Mouse (Mus musculus) lung, embryonic 14.5 days (tissue): Measurements from ENCODE around the gene Grasp. TPM values are rescaled to one million over a fixed set of nuclear protein-coding genes. Genes with fewer than 3 reads are reported as not detected.

Source experiments
- ATAC-seq: fragments of 200-750 bp; cut with Nextera tagmentation; 2 replicates; pipeline ENCODE4 v1.8.0; 2017; ENCODE audit warnings: mild to moderate bottlenecking, moderate TSS enrichment, moderate library complexity; ENCODE audit not compliant: insufficient read depth
- DNase-seq: peaks from one replicate; pipeline ENCODE4 v3.0.0-alpha.2; 2015
- H3K27ac ChIP-seq: fragments of 300-500 bp; sonication (generic); 2 replicates; pipeline ENCODE4 v1.5.1; 2014; ENCODE audit warnings: low read depth, mild to moderate bottlenecking, moderate library complexity
- H3K27me3 ChIP-seq: fragments of 300-500 bp; sonication (generic); 2 replicates; pipeline ENCODE4 v1.6.1; 2014; ENCODE audit warnings: low read length, control low read depth; ENCODE audit not compliant: insufficient read depth
- H3K36me3 ChIP-seq: fragments of 300-500 bp; sonication (generic); 2 replicates; pipeline ENCODE4 v1.6.1; 2014; ENCODE audit warnings: control low read depth; ENCODE audit not compliant: insufficient read depth
- H3K4me1 ChIP-seq: fragments of 300-500 bp; sonication (generic); 2 replicates; pipeline ENCODE4 v1.6.1; 2014; ENCODE audit warnings: antibody characterized with exemption, control low read depth; ENCODE audit not compliant: insufficient read depth
- H3K4me2 ChIP-seq: fragments of 300-500 bp; sonication (generic); 2 replicates; pipeline ENCODE4 v1.6.1; 2014; ENCODE audit warnings: mild to moderate bottlenecking
- H3K4me3 ChIP-seq: fragments of 300-500 bp; sonication (generic); 2 replicates; pipeline ENCODE4 v1.5.1; 2014; ENCODE audit warnings: low read depth, low read length
- H3K9ac ChIP-seq: fragments of 300-500 bp; sonication (generic); 2 replicates; pipeline ENCODE4 v1.6.1; 2014
- H3K9me3 ChIP-seq: fragments of 300-500 bp; sonication (generic); 2 replicates; pipeline ENCODE4 v1.6.1; 2016; ENCODE audit warnings: low read depth, low read length, control low read depth
- CTCF ChIP-seq: IDR thresholded peaks from 2 replicates; pipeline ENCODE4 v1.5.1; 2016; ENCODE audit warnings: antibody characterized with exemption, low read depth
- WGBS: fragments of 180-500 bp; shearing (Covaris S2); extraction: QIAGEN DNeasy Blood & Tissue Kit; methylation state at CpG from one replicate; pipeline ENCODE4 v1.1.7; 2014; 5-methylcytosine and 5-hydroxymethylcytosine counted together
- polyA plus RNA-seq: library from polyadenylated mRNA; unstranded; fragments of >200 nt; fragmentation: Nextera tagmentation; extraction: Ambion mirVana; gene quantifications from 2 replicates; pipeline ENCODE4 v1.2.1, GENCODE M21; 2014

Grasp gene
- polyA plus RNA-seq, 1 experiment from 2014 or later: 10.4 TPM

DNA sequence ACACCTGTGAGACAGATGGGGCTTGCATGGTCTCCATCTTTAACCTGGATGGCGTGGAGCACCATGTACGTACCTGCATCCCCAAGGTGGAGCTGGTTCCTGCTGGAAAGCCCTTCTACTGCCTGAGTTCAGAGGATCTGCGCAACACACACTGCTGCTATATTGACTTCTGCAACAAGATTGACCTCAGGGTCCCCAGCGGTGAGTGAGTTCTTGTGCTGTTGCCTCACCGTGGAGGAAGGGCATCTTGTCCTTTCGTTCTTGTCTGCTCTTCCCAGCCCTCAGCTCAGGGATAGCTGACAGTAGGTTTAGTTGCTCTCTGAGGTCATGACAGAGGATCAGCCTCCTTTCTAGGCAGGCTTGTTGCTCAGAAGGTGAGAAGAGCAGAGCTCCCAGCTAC lies 30.0 kb upstream of the Grasp start:
- ATAC-seq: no peak
- H3K36me3 ChIP-seq: peaks cover 29% of the 10 kb centered on the region

GRCm38 (mm10) chr15:101194951-101195823 lies 28.8 kb upstream of the Grasp start:
- DNase-seq (peak; percentile 52), ATAC-seq (0 out of 2 replicates have a peak, but pooled peaks have one; percentile 39)
- 71% methylated on average over 16 of the region's 16 CpGs for WGBS
- no peak for TF ChIP-seq CTCF
- 0 out of 2 replicates have a peak, but pooled peaks cover 2% of the 10 kb centered on the region for H3K4me1 ChIP-seq
- H3K4me3 ChIP-seq: no peak overlapping the region
- no peaks in the 10 kb centered on the region for H3K27me3 ChIP-seq
- no peaks in the 10 kb centered on the region for H3K9me3 ChIP-seq
- no peak overlapping the region for H3K9ac ChIP-seq
- H3K36me3 ChIP-seq: peaks cover 39% of the 10 kb centered on the region
- peak overlapping the region; percentile 32; the same call in 1 of the 2 replicates for H3K27ac ChIP-seq
- no peak overlapping the region for H3K4me2 ChIP-seq

More for the DNA sequence above, 30.0 kb upstream of the Grasp start:
- no peak for DNase-seq
- no peak overlapping the region for H3K9ac ChIP-seq
- TF ChIP-seq CTCF: no peak
- no peak overlapping the region for H3K4me2 ChIP-seq
- no peak overlapping the region for H3K27ac ChIP-seq
- WGBS: 78% methylated on average over 6 of the region's 6 CpGs
- H3K9me3 ChIP-seq: no peaks in the 10 kb centered on the region
- H3K4me1 ChIP-seq: 0 out of 2 replicates have a peak, but pooled peaks cover 2% of the 10 kb centered on the region
- H3K27me3 ChIP-seq: no peaks in the 10 kb centered on the region
- H3K4me3 ChIP-seq: no peak overlapping the region

DNA sequence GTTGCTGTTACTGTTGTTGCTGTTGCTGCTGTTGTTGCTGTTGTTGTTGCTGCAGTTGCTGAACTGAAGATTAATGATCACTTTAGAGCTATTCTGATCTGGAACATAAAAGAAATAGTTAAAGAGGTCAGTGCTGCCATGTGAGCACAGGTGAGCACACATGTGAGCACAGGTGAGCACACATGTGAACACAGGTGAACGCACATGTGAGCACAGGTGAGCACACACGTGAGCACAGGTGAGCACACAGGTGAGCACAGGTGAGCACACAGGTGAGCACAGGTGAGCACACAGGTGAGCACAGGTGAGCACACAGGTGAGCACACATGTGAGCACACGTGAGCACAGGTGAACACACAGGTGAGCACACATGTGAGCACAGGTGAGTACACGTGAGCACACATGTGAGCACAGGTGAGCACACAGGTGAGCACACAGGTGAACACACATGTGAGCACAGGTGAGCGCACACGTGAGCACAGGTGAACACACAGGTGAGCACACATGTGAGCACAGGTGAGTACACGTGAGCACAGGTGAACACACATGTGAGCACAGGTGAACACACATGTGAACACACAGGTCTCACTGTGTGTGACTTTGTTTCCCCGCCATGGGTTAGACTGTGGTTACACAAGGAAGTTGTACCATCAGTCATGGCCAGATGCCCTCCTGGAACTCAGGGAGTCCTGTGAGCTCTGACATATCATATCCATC lies 27.8 kb upstream of the Grasp start:
- no peak overlapping the region for H3K27ac ChIP-seq
- H3K4me3 ChIP-seq: no peak overlapping the region
- peaks cover 49% of the 10 kb centered on the region for H3K36me3 ChIP-seq
- H3K9ac ChIP-seq: no peak overlapping the region
- ATAC-seq: no peak
- 0 out of 2 replicates have a peak, but pooled peaks cover 2% of the 10 kb centered on the region for H3K4me1 ChIP-seq
- WGBS: 88% methylated on average over 8 of the region's 8 CpGs
- no peak for TF ChIP-seq CTCF
- DNase-seq: peak; percentile 69
- H3K9me3 ChIP-seq: no peaks in the 10 kb centered on the region
- no peak overlapping the region for H3K4me2 ChIP-seq
- H3K27me3 ChIP-seq: no peaks in the 10 kb centered on the region

- no peak overlapping the region for H3K4me3 ChIP-seq
- H3K4me2 ChIP-seq: no peak overlapping the region
- H3K27ac ChIP-seq: no peak overlapping the region
- H3K9me3 ChIP-seq: no peaks in the 10 kb centered on the region
- ATAC-seq: no peak
- H3K9ac ChIP-seq: no peak overlapping the region
- DNase-seq: no peak
- H3K36me3 ChIP-seq: peaks cover 55% of the 10 kb centered on the region
- 0 out of 2 replicates have a peak, but pooled peaks cover 2% of the 10 kb centered on the region for H3K4me1 ChIP-seq
- no peaks in the 10 kb centered on the region for H3K27me3 ChIP-seq
- no peak for TF ChIP-seq CTCF
These were observed 27.0 kb upstream of the Grasp start for GRCm38 (mm10) chr15:101196961-101197360.

GRCm38 (mm10) chr15:101197497-101198179 lies 26.4 kb upstream of the Grasp start:
- TF ChIP-seq CTCF: no peak
- no peak overlapping the region for H3K9ac ChIP-seq
- WGBS: 77% methylated on average over 15 of the region's 15 CpGs
- no peak overlapping the region for H3K4me2 ChIP-seq
- ATAC-seq (peak; percentile 18; the same call in 1 of the 2 replicates), DNase-seq (no peak)
- peaks cover 62% of the 10 kb centered on the region for H3K36me3 ChIP-seq
- H3K27me3 ChIP-seq: no peaks in the 10 kb centered on the region
- H3K9me3 ChIP-seq: no peaks in the 10 kb centered on the region
- no peak overlapping the region for H3K4me3 ChIP-seq
- no peaks in the 10 kb centered on the region for H3K4me1 ChIP-seq
- no peak overlapping the region for H3K27ac ChIP-seq

DNA sequence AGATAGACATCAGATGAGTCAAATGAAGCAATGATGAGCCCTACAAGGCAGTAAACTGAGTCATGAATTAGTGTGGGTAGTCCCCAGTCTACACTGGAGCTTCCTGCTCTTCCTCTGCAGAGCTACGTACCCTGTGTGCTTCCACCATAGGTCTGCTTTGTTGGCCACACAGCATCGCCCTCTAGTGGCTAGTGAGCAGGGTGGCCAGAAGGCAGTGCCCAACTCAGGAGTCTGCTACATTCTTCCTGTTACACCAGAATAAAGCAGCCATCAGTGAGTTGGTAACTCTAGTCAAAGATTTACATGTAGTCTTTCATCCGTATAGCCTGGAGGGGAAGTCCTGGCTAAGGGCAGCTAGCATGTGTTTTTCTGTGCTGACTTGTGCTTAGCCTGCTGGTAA lies 25.8 kb upstream of the Grasp start:
- H3K9me3 ChIP-seq: no peaks in the 10 kb centered on the region
- H3K27me3 ChIP-seq: no peaks in the 10 kb centered on the region
- H3K4me1 ChIP-seq: no peaks in the 10 kb centered on the region
- no peak overlapping the region for H3K4me3 ChIP-seq
- peaks cover 67% of the 10 kb centered on the region for H3K36me3 ChIP-seq
- 20% methylated on average over 3 of the region's 3 CpGs for WGBS
- H3K27ac ChIP-seq: no peak overlapping the region
- H3K4me2 ChIP-seq: no peak overlapping the region
- no peak overlapping the region for H3K9ac ChIP-seq
- TF ChIP-seq CTCF: peak; percentile 95
- peak; percentile 76 for ATAC-seq
- peak; percentile 88 for DNase-seq
